Mouse (Mus musculus) myocyte (in vitro differentiated cells): ENCODE results near the gene Keg1.

Experiments used
- MAX ChIP-seq: IDR thresholded peaks from one replicate; pipeline ENCODE4 v1.6.1; 2011; ENCODE audit warnings: low read depth, mild to moderate bottlenecking, control low read depth
- POLR2A ChIP-seq: IDR thresholded peaks from one replicate; pipeline ENCODE4 v1.6.1; 2011; ENCODE audit warnings: low read depth, mild to moderate bottlenecking, control low read depth, moderate library complexity; ENCODE audit not compliant: insufficient read length
- POLR2AphosphoS2 ChIP-seq: IDR thresholded peaks from one replicate; pipeline ENCODE4 v1.6.1; 2011; ENCODE audit warnings: low read depth, control low read depth; ENCODE audit not compliant: insufficient read length
- REST ChIP-seq: IDR thresholded peaks from one replicate; pipeline ENCODE4 v1.6.1; 2011; ENCODE audit warnings: mild to moderate bottlenecking, control low read depth, moderate library complexity; ENCODE audit not compliant: insufficient read depth, insufficient read length
- TCF12 ChIP-seq: IDR thresholded peaks from one replicate; pipeline ENCODE4 v1.6.1; 2011; ENCODE audit warnings: mild to moderate bottlenecking, control low read depth; ENCODE audit not compliant: poor library complexity, insufficient read depth, severe bottlenecking

DNA sequence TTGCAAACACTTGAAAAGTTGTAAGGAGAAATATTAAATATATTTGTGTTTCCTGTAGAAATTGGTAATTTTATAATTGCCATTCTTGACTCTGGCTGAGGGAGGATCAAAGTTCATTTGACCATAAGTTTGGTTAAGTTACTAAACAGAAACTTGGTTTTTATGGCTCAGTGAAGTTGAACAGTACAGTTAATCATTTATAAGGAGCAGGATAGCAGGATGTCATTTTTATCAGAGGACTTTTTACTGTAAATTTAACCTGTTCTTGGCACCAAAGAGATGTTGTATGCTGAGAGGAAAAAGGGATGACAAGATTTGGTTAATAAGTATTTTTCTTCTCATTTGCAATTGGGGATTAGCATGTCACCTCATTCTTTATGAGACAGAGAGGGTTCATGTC, 10.9 kb upstream of the Keg1 start:
- TF ChIP-seq TCF12, result no peak
- no peak for TF ChIP-seq REST
- TF ChIP-seq MAX, result no peak
- no peak for TF ChIP-seq POLR2A
- TF ChIP-seq POLR2AphosphoS2, result no peak
